Mouse (Mus musculus) kidney, adult 2 months (tissue): ENCODE results near the gene Muc5ac.

Experiments
- CTCF ChIP-seq: fragments of 200-500 bp; conservative IDR thresholded peaks from 2 replicates; pipeline ENCODE4 v1.5.1; 2011; ENCODE audit warnings: low read depth, mild to moderate bottlenecking, control low read depth, low read length, moderate library complexity, mixed read lengths; ENCODE audit not compliant: insufficient read depth, insufficient read length
- POLR2A ChIP-seq: fragments of 200-500 bp; IDR thresholded peaks from one replicate; pipeline ENCODE4 v1.6.1; 2011; ENCODE audit warnings: low read depth, low read length, control low read depth

GRCm38 (mm10) chr7:141861046-141861445 lies 72.3 kb downstream of the Muc5ac start:
- TF ChIP-seq POLR2A (no peak), CTCF (no peak)
